Mouse (Mus musculus): ENCODE results near the gene Fam189b. TPM values are rescaled to one million over a fixed set of nuclear protein-coding genes. Genes with fewer than 3 reads are reported as not detected.

The Fam189b gene
- total RNA-seq, 1 experiment from 2014 or later: 15.8 TPM

GRCm38 (mm10) chr3:89224796-89225195 is 41.9 kb downstream of the Fam189b start:
- ATAC-seq (replicated peaks; ENCODE audit: insufficient number of reproducible peaks, low FRiP score, low TSS enrichment, poor library complexity, severe bottlenecking): no peak

GRCm38 (mm10) chr3:89225321-89225815 is 42.4 kb downstream of the Fam189b start:
- no peak for ATAC-seq (replicated peaks; ENCODE audit: insufficient number of reproducible peaks, low FRiP score, low TSS enrichment, poor library complexity, severe bottlenecking)

- no peak for ATAC-seq (replicated peaks; ENCODE audit: insufficient number of reproducible peaks, low FRiP score, low TSS enrichment, poor library complexity, severe bottlenecking)
These were observed 43.0 kb downstream of the Fam189b start for GRCm38 (mm10) chr3:89225918-89226317.

- no peak for ATAC-seq (replicated peaks; ENCODE audit: insufficient number of reproducible peaks, low FRiP score, low TSS enrichment, poor library complexity, severe bottlenecking)
These were observed 43.4 kb downstream of the Fam189b start for GRCm38 (mm10) chr3:89226361-89226760.

GRCm38 (mm10) chr3:89226900-89227299 is 44.0 kb downstream of the Fam189b start, which contains the start of gene Mtx1:
Gene Mtx1, minus strand, starts transcription at chr3:89227088.
- ATAC-seq (replicated peaks; ENCODE audit: insufficient number of reproducible peaks, low FRiP score, low TSS enrichment, poor library complexity, severe bottlenecking): no peak

GRCm38 (mm10) chr3:89227307-89228179 is 44.6 kb downstream of the Fam189b start:
- ATAC-seq (replicated peaks; ENCODE audit: insufficient number of reproducible peaks, low FRiP score, low TSS enrichment, poor library complexity, severe bottlenecking): peak; percentile 19; the same call in 1 of the 2 replicates

- ATAC-seq (replicated peaks; ENCODE audit: insufficient number of reproducible peaks, low FRiP score, low TSS enrichment, poor library complexity, severe bottlenecking): peak; percentile 65
These were observed 45.2 kb downstream of the Fam189b start for GRCm38 (mm10) chr3:89228180-89228549.

- no peak for ATAC-seq (replicated peaks; ENCODE audit: insufficient number of reproducible peaks, low FRiP score, low TSS enrichment, poor library complexity, severe bottlenecking)
These were observed 45.9 kb downstream of the Fam189b start, which contains the start of gene Muc1 for GRCm38 (mm10) chr3:89228836-89229235. Gene Muc1, plus strand, starts transcription at chr3:89229057.

- ATAC-seq (replicated peaks; ENCODE audit: insufficient number of reproducible peaks, low FRiP score, low TSS enrichment, poor library complexity, severe bottlenecking): no peak
These were observed 46.3 kb downstream of the Fam189b start for GRCm38 (mm10) chr3:89229276-89229675.

- no peak for ATAC-seq (replicated peaks; ENCODE audit: insufficient number of reproducible peaks, low FRiP score, low TSS enrichment, poor library complexity, severe bottlenecking)
These were observed 47.6 kb downstream of the Fam189b start for GRCm38 (mm10) chr3:89230561-89230960.

GRCm38 (mm10) chr3:89231345-89231744 is 48.4 kb downstream of the Fam189b start:
- no peak for ATAC-seq (replicated peaks; ENCODE audit: insufficient number of reproducible peaks, low FRiP score, low TSS enrichment, poor library complexity, severe bottlenecking)

GRCm38 (mm10) chr3:89231772-89232275 is 48.9 kb downstream of the Fam189b start:
- no peak for ATAC-seq (replicated peaks; ENCODE audit: insufficient number of reproducible peaks, low FRiP score, low TSS enrichment, poor library complexity, severe bottlenecking)

- ATAC-seq (replicated peaks; ENCODE audit: insufficient number of reproducible peaks, low FRiP score, low TSS enrichment, poor library complexity, severe bottlenecking): no peak
These were observed 49.7 kb downstream of the Fam189b start for GRCm38 (mm10) chr3:89232614-89233013.

GRCm38 (mm10) chr3:89233562-89234110 is 50.7 kb downstream of the Fam189b start:
- ATAC-seq (replicated peaks; ENCODE audit: insufficient number of reproducible peaks, low FRiP score, low TSS enrichment, poor library complexity, severe bottlenecking): peak; percentile 63

- no peak for ATAC-seq (replicated peaks; ENCODE audit: insufficient number of reproducible peaks, low FRiP score, low TSS enrichment, poor library complexity, severe bottlenecking)
These were observed 53.6 kb downstream of the Fam189b start for GRCm38 (mm10) chr3:89236516-89236915.

- no peak for ATAC-seq (replicated peaks; ENCODE audit: insufficient number of reproducible peaks, low FRiP score, low TSS enrichment, poor library complexity, severe bottlenecking)
These were observed 54.7 kb downstream of the Fam189b start for GRCm38 (mm10) chr3:89237682-89238081.

GRCm38 (mm10) chr3:89238494-89238893 is 55.6 kb downstream of the Fam189b start:
- ATAC-seq (replicated peaks; ENCODE audit: insufficient number of reproducible peaks, low FRiP score, low TSS enrichment, poor library complexity, severe bottlenecking): no peak
